Mouse (Mus musculus) MEL (cell line): ENCODE measurements around the gene Gm20388. TPM values are rescaled to one million over a fixed set of nuclear protein-coding genes. Genes with fewer than 3 reads are reported as not detected.

Source experiments
- DNase-seq: peaks from one replicate; pipeline ENCODE4 v3.0.0; 2011; ENCODE audit warnings: low read depth, low spot score
- H3K27ac ChIP-seq: 2 replicates; pipeline ENCODE4 v1.5.1; 2012; ENCODE audit warnings: low read depth, mild to moderate bottlenecking, control low read depth, low read length, moderate library complexity; ENCODE audit not compliant: control insufficient read depth
- H3K27me3 ChIP-seq, 2 experiments: fragments of 150-350 bp in 1 of 2; sonication (generic) in 1 of 2; 2 replicates each; pipeline ENCODE4 v1.6.1; 2012; ENCODE audit warnings: low read length in 2 of 2, mild to moderate bottlenecking in 2 of 2, improper control_type of control experiment in 1 of 2, moderate library complexity in 1 of 2; ENCODE audit not compliant: insufficient read depth in 2 of 2, control insufficient read depth in 1 of 2
- H3K36me3 ChIP-seq, 2 experiments: 2 replicates each; pipeline ENCODE4 v1.6.1; 2012 to 2014; ENCODE audit warnings: low read length in 2 of 2, improper control_type of control experiment in 1 of 2, inconsistent platforms in 1 of 2, mild to moderate bottlenecking in 1 of 2; ENCODE audit not compliant: insufficient read depth in 2 of 2, control insufficient read depth in 1 of 2
- H3K4me1 ChIP-seq, 2 experiments: fragments of 150-350 bp in 1 of 2; sonication (generic) in 1 of 2; 2 replicates each; pipeline ENCODE4 v1.6.1; 2012; ENCODE audit warnings: low read length in 2 of 2, improper control_type of control experiment in 1 of 2, mild to moderate bottlenecking in 1 of 2; ENCODE audit not compliant: insufficient read depth in 2 of 2, control insufficient read depth in 1 of 2
- H3K4me3 ChIP-seq, 2 experiments: fragments of 150-350 bp in 1 of 2; sonication (generic) in 1 of 2; 2 replicates each; pipeline ENCODE4 v1.5.1; 2012; ENCODE audit warnings: low read depth in 2 of 2, low read length in 2 of 2, mild to moderate bottlenecking in 2 of 2, moderate library complexity in 2 of 2, control low read depth in 1 of 2, improper control_type of control experiment in 1 of 2; ENCODE audit not compliant: control insufficient read depth in 1 of 2, insufficient read depth in 1 of 2
- H3K79me2 ChIP-seq: 2 replicates; pipeline ENCODE4 v1.6.1; 2012; ENCODE audit warnings: mild to moderate bottlenecking, low read length, moderate library complexity; ENCODE audit not compliant: control insufficient read depth, poor library complexity, insufficient read depth
- H3K9ac ChIP-seq: 2 replicates; pipeline ENCODE4 v1.6.1; 2012; ENCODE audit warnings: low read depth, mild to moderate bottlenecking, control low read depth, low read length, moderate library complexity; ENCODE audit not compliant: control insufficient read depth, poor library complexity, severe bottlenecking
- H3K9me3 ChIP-seq: fragments of 150-350 bp; sonication (generic); replicated peaks from 2 replicates; pipeline ENCODE4 v1.6.1; 2012; ENCODE audit warnings: mild to moderate bottlenecking, low read length, improper control_type of control experiment, moderate library complexity; ENCODE audit not compliant: insufficient read depth
- CHD2 ChIP-seq: IDR thresholded peaks from 2 replicates; pipeline ENCODE4 v1.6.1; 2011; ENCODE audit warnings: low read length, improper control_type of control experiment
- E2F4 ChIP-seq: IDR thresholded peaks from 2 replicates; pipeline ENCODE4 v1.6.1; 2011; ENCODE audit warnings: low read depth, low read length, improper control_type of control experiment, borderline replicate concordance
- EP300 ChIP-seq, 2 experiments: IDR thresholded peaks; 2 replicates each; pipeline ENCODE4 v1.6.1; 2011; ENCODE audit warnings: improper control_type of control experiment in 2 of 2, low read length in 2 of 2, low read depth in 1 of 2, mild to moderate bottlenecking in 1 of 2
- GABPA ChIP-seq: IDR thresholded peaks from 2 replicates; pipeline ENCODE4 v1.6.1; 2012; ENCODE audit warnings: low read depth, mild to moderate bottlenecking, inconsistent platforms, low read length, improper control_type of control experiment, moderate library complexity
- HCFC1 ChIP-seq: IDR thresholded peaks from 2 replicates; pipeline ENCODE4 v1.6.1; 2012; ENCODE audit warnings: low read depth, mild to moderate bottlenecking, inconsistent platforms, low read length, improper control_type of control experiment, moderate library complexity
- KAT2A ChIP-seq: conservative IDR thresholded peaks from 2 replicates; pipeline ENCODE4 v1.6.1; 2012; ENCODE audit warnings: low read depth, low read length, improper control_type of control experiment, inconsistent platforms
- MAFK ChIP-seq: IDR thresholded peaks from 2 replicates; pipeline ENCODE4 v1.6.1; 2011; ENCODE audit warnings: low read depth, mild to moderate bottlenecking, low read length, improper control_type of control experiment, borderline replicate concordance
- MAX ChIP-seq: IDR thresholded peaks from 2 replicates; pipeline ENCODE4 v1.6.1; 2011; ENCODE audit warnings: low read length, improper control_type of control experiment
- MEF2A ChIP-seq: IDR thresholded peaks from 2 replicates; pipeline ENCODE4 v1.6.1; 2014; ENCODE audit warnings: low read depth, mild to moderate bottlenecking, inconsistent platforms, low read length, improper control_type of control experiment; ENCODE audit not compliant: poor library complexity, insufficient replicate concordance, severe bottlenecking; ENCODE audit errors: extremely low read depth
- MXI1 ChIP-seq: IDR thresholded peaks from 2 replicates; pipeline ENCODE4 v1.6.1; 2011; ENCODE audit warnings: mild to moderate bottlenecking, low read depth, low read length, improper control_type of control experiment
- POLR2A ChIP-seq, 2 experiments: IDR thresholded peaks; 2 replicates each; pipeline ENCODE4 v1.6.1; 2011 to 2012; ENCODE audit warnings: low read length in 2 of 2, mild to moderate bottlenecking in 2 of 2, control low read depth in 1 of 2, improper control_type of control experiment in 1 of 2, low read depth in 1 of 2, moderate library complexity in 1 of 2; ENCODE audit not compliant: control insufficient read depth in 1 of 2, insufficient read depth in 1 of 2, poor library complexity in 1 of 2
- POLR2AphosphoS5 ChIP-seq: IDR thresholded peaks from 2 replicates; pipeline ENCODE4 v1.6.1; 2012; ENCODE audit warnings: low read depth, borderline replicate concordance, mild to moderate bottlenecking, inconsistent platforms, low read length, moderate library complexity, mixed read lengths
- RAD21 ChIP-seq: IDR thresholded peaks from 2 replicates; pipeline ENCODE4 v1.6.1; 2011; ENCODE audit warnings: mild to moderate bottlenecking, low read depth, low read length, improper control_type of control experiment
- SMC3 ChIP-seq: IDR thresholded peaks from 2 replicates; pipeline ENCODE4 v1.6.1; 2011; ENCODE audit warnings: low read depth, low read length, improper control_type of control experiment
- TAL1 ChIP-seq: IDR thresholded peaks from 2 replicates; pipeline ENCODE4 v1.6.1; 2012; ENCODE audit warnings: mild to moderate bottlenecking, inconsistent platforms, low read length, moderate library complexity, mixed read lengths
- UBTF ChIP-seq: IDR thresholded peaks from 2 replicates; pipeline ENCODE4 v1.6.1; 2012; ENCODE audit warnings: low read depth, mild to moderate bottlenecking, inconsistent platforms, low read length, improper control_type of control experiment, moderate library complexity, borderline replicate concordance; ENCODE audit not compliant: insufficient read depth
- USF1 ChIP-seq: IDR thresholded peaks from 2 replicates; pipeline ENCODE4 v1.6.1; 2014; ENCODE audit warnings: low read depth, mild to moderate bottlenecking, inconsistent platforms, low read length, improper control_type of control experiment, moderate library complexity
- USF2 ChIP-seq, 2 experiments: IDR thresholded peaks; 2 replicates each; pipeline ENCODE4 v1.6.1; 2011 to 2012; ENCODE audit warnings: improper control_type of control experiment in 2 of 2, low read length in 2 of 2, borderline replicate concordance in 1 of 2, inconsistent platforms in 1 of 2, low read depth in 1 of 2, mild to moderate bottlenecking in 1 of 2; ENCODE audit not compliant: insufficient read depth in 1 of 2
- ZC3H11A ChIP-seq: IDR thresholded peaks from 2 replicates; pipeline ENCODE4 v1.6.1; 2012; ENCODE audit warnings: low read depth, mild to moderate bottlenecking, inconsistent platforms, low read length, improper control_type of control experiment
- ZMIZ1 ChIP-seq: IDR thresholded peaks from 2 replicates; pipeline ENCODE4 v1.6.1; 2012; ENCODE audit warnings: low read depth, mild to moderate bottlenecking, inconsistent platforms, low read length, improper control_type of control experiment, moderate library complexity
- polyA plus RNA-seq, 2 experiments: library from polyadenylated mRNA; stranded (reverse) in 1 of 2; unstranded in 1 of 2; fragments of >175 nt in 1 of 2; fragments of >200 nt in 1 of 2; gene quantifications; 2 replicates each; pipeline versions ENCODE4 v1.2.1 to v1.2.4; 2012; ENCODE audit warnings: low replicate concordance in 2 of 2, low read depth in 1 of 2; ENCODE audit not compliant: insufficient read length in 2 of 2, insufficient read depth in 1 of 2, missing spikeins in 1 of 2
- total RNA-seq: library from RNA; depleted of rRNA; stranded (reverse); fragments of 300-350 nt; gene quantifications from 2 replicates; pipeline ENCODE4 v1.2.3, GENCODE M21; 2012

The Gm20388 gene
- total and polyA plus RNA-seq, 3 experiments = 11.1 to 17.8 TPM; not detected in 1

DNA sequence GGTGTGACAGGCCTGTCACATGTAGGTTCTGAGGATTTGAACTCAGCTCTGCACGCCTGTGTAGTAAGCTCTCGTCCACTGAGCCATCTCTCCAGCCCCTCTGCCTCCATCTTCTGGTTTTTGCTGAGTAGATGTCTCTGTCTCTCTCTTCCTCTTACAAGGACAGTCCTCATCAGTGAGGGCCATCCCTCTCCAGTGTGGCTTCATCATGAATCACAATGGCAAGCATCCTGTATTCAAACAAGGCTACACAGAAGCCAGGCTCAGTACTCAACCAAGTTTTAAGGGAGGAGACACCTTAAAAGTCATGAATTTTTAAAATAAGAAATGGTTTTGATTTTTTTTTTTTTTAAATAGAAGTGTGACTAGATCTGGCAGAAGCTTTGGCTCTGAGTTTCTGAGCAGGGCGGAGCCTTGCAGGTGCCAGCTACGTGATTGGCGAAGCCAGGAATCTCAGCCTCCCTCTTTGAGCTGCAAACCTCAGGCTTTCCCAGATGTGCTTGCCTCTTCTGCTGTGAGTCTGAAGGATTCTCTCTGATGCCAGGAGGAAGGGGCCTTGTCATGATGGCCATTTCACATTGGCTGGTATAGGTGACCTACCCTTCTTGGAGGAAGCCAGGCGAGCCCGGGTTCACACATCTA, 2206.2 kb downstream of the Gm20388 start:
- no peak for DNase-seq
- Histone ChIP-seq H3K79me2 (no peaks in the 10 kb centered on the region; the same call in 1 of the 2 replicates), H3K4me1 (peaks cover 0 to 2% of the 10 kb centered on the region in 2 experiments; a peak in 2 of 4 replicates), H3K36me3 (no peaks in the 10 kb centered on the region), H3K4me3 (no peak overlapping the region), H3K27ac (no peak overlapping the region), H3K9ac (no peak overlapping the region), H3K9me3 (no peaks in the 10 kb centered on the region), H3K27me3 (no peaks in the 10 kb centered on the region)
- TF ChIP-seq MXI1 (no peak), POLR2AphosphoS5 (no peak), E2F4 (no peak), ZC3H11A (no peak), EP300 (IDR thresholded peaks at IDR 0.05; ENCODE audit: low read depth in 1 of 2, low read length in 2 of 2) (no peak), UBTF (no peak), USF2 (IDR thresholded peaks at IDR 0.05; ENCODE audit: borderline replicate concordance in 1 of 2, insufficient read depth in 1 of 2, low read depth in 1 of 2, low read length in 2 of 2) (no peak), TAL1 (no peak), RAD21 (no peak), CHD2 (no peak), USF1 (no peak), SMC3 (no peak)

DNA sequence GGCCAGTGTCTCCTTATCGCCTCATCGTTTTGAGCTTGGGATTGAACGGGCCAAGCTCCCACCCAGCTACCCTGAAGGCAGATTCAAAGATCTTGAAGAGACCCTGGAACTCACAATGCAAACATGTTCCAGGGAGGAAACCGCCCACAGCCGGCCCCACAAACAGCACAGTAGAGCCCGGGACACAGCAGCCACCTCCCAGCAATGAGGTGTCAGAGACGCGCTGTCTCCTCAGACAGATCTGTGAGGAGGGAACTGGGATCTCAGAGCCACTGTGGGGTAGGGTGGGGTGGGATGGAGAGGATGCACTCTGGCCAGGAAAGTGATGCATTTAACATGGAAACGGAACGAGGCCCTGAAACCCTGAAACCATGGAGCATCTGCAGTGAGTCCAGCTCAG, 2207.5 kb downstream of the Gm20388 start:
- Histone ChIP-seq H3K79me2 (no peaks in the 10 kb centered on the region), H3K4me3 (no peak overlapping the region), H3K4me1 (no peaks in the 10 kb centered on the region), H3K27me3 (no peaks in the 10 kb centered on the region), H3K36me3 (no peaks in the 10 kb centered on the region), H3K9me3 (no peaks in the 10 kb centered on the region), H3K9ac (no peak overlapping the region), H3K27ac (no peak overlapping the region)
- TF ChIP-seq RAD21 (no peak), MAX (no peak), ZMIZ1 (no peak), MAFK (no peak), USF1 (no peak), POLR2A (IDR thresholded peaks at IDR 0.05; ENCODE audit: control insufficient read depth in 1 of 2, insufficient read depth in 1 of 2, low read depth in 1 of 2, low read length in 2 of 2, poor library complexity in 1 of 2) (no peak), GABPA (no peak), KAT2A (no peak), HCFC1 (no peak), MEF2A (no peak)
- no peak for DNase-seq
